ENCODE assay signal across 20 mouse cellular contexts in genomic region chr5:44754156-44754910, GRCm38 (mm10). TPM values are rescaled to one million over a fixed set of nuclear protein-coding genes. Genes with fewer than 3 reads are reported as not detected.
DNase-seq lines count a peak whose midpoint lies in the region; ATAC-seq and TF ChIP-seq lines count a peak whose summit lies in the region.
"Had no signal": no experiment of that assay in that cellular context is flagged by ENCODE, and none has a peak within 500 bp of the region (broad histone marks: within the 10 kb centered on the region; RNA-seq: fewer than 3 reads in every experiment).

No protein-coding gene starts in this region.

- H3K9me3 ChIP-seq in lung, embryonic 14.5 days (ENCODE audit: low read depth, low read length): no peaks in the 10 kb centered on the region
- H3K9me3 ChIP-seq: embryonic facial prominence, embryonic 15.5 days; hindbrain, embryonic 12.5 days; midbrain, embryonic 10.5 days had no signal

- no peak overlapping the region for H3K4me2 ChIP-seq in lung, embryonic 14.5 days
- H3K4me2 ChIP-seq: embryonic facial prominence, embryonic 15.5 days; hindbrain, embryonic 12.5 days had no signal

- 83% methylated on average over 1 of the region's 1 CpGs for WGBS in lung, embryonic 14.5 days

- no peaks in the 10 kb centered on the region for H3K27me3 ChIP-seq in lung, embryonic 14.5 days (ENCODE audit: insufficient read depth, low read length)
- H3K27me3 ChIP-seq: embryonic facial prominence, embryonic 15.5 days; hindbrain, embryonic 12.5 days had no signal

- H3K36me3 ChIP-seq in lung, embryonic 14.5 days (ENCODE audit: insufficient read depth): no peaks in the 10 kb centered on the region
- H3K36me3 ChIP-seq: embryonic facial prominence, embryonic 15.5 days; hindbrain, embryonic 12.5 days; midbrain, embryonic 10.5 days had no signal

- H3K27ac ChIP-seq in lung, embryonic 14.5 days (ENCODE audit: low read depth): no peak overlapping the region
- H3K27ac ChIP-seq in brown adipose tissue, adult 24 weeks (replicated peaks; ENCODE audit: low read depth, low read length): peak overlapping the region; percentile 24
- H3K27ac ChIP-seq: embryonic facial prominence, embryonic 15.5 days; hindbrain, embryonic 12.5 days; liver, embryonic 14.5 days; midbrain, embryonic 10.5 days had no signal

- peak; percentile 25 for DNase-seq in adrenal gland, postnatal 14 days
- DNase-seq in adrenal gland, postnatal 25 days: no peak
- DNase-seq in lung, embryonic 14.5 days: peak; percentile 11
- DNase-seq in lung, adult 18-20 months: no peak
- peak; percentile 71 for DNase-seq in ES-CJ7 (ENCODE audit: low read depth, low spot score)
- DNase-seq in left cerebral cortex, postnatal 4 days: no peak
- no peak for DNase-seq in thymus, postnatal 4 days
- DNase-seq: cerebellum, adult 9-10 months; gastrocnemius, postnatal 10 days; heart, adult 18-20 months; kidney, adult 18-20 months; kidney, postnatal 14 days; thymus, adult 2 months had no signal

- H3K4me3 ChIP-seq in lung, embryonic 14.5 days (ENCODE audit: low read depth, low read length): no peak overlapping the region
- no peak overlapping the region for H3K4me3 ChIP-seq in brown adipose tissue, adult 24 weeks (ENCODE audit: insufficient read depth, low read depth, low read length)
- H3K4me3 ChIP-seq: embryonic facial prominence, embryonic 15.5 days; hindbrain, embryonic 12.5 days; midbrain, embryonic 10.5 days had no signal

- ATAC-seq in lung, embryonic 14.5 days (ENCODE audit: insufficient read depth): no peak
- ATAC-seq: forebrain, embryonic 14.5 days had no signal

- intact Hi-C loops in left cerebral cortex, postnatal 4 days (cut with DNase I): no loop called here

- H3K9ac ChIP-seq in lung, embryonic 14.5 days: no peak overlapping the region
- H3K9ac ChIP-seq: embryonic facial prominence, embryonic 15.5 days; hindbrain, embryonic 12.5 days; liver, embryonic 14.5 days had no signal

- no peak for TF ChIP-seq CTCF in lung, embryonic 14.5 days (IDR thresholded peaks at IDR 0.05; ENCODE audit: low read depth)

- H3K4me1 ChIP-seq in lung, embryonic 14.5 days (ENCODE audit: insufficient read depth): no peaks in the 10 kb centered on the region
- H3K4me1 ChIP-seq in brown adipose tissue, adult 24 weeks (ENCODE audit: control insufficient read depth, insufficient read depth, insufficient read length, low read length): peaks cover 5% of the 10 kb centered on the region
- H3K4me1 ChIP-seq: embryonic facial prominence, embryonic 15.5 days; hindbrain, embryonic 12.5 days had no signal

RNA-seq across cellular contexts. Expression of gene Ldb2, which starts 45.1 kb away (rescaled TPM):
- total RNA-seq in adrenal gland, postnatal 14 days (2021): 31.6 and 33.2 TPM in 2 replicates
- 30.2 and 53.1 TPM in 2 replicates for total RNA-seq in adrenal gland, postnatal 25 days (2021)
- polyA plus RNA-seq in lung, embryonic 14.5 days (2014; fragmentation: Nextera tagmentation; extraction: Ambion mirVana): 50.6 and 51.2 TPM in 2 replicates
- polyA plus RNA-seq in brown adipose tissue, adult 24 weeks (2012; ENCODE audit: insufficient read depth, insufficient read length, missing spikeins): 3.6 and 4.3 TPM in 2 replicates
- total RNA-seq in left cerebral cortex, postnatal 4 days (2021): 100 to 1,000 TPM; 115 to 120 TPM
- total RNA-seq: common myeloid progenitor, adult 5-6 weeks had no signal

Comparison
In these comparisons a context has a peak if more than half of its experiments do, and no peak if none do; other contexts are left out.
1. DNase-seq: peak in adrenal gland, postnatal 14 days (single experiment), lung, embryonic 14.5 days (single experiment) and ES-CJ7 (single experiment); none in adrenal gland, postnatal 25 days (single experiment), lung, adult 18-20 months (0 of 2), left cerebral cortex, postnatal 4 days (single experiment) and thymus, postnatal 4 days (single experiment).